Mouse (Mus musculus): ENCODE measurements around the gene Ctse. TPM values are rescaled to one million over a fixed set of nuclear protein-coding genes. Genes with fewer than 3 reads are reported as not detected.

Ctse gene
- polyA plus RNA-seq, 1 experiment from 2014 or later: not detected

- H3K9ac ChIP-seq (replicated peaks): no peak within 1 kb of the TSS
- no peak within 1 kb of the TSS for H3K4me3 ChIP-seq (replicated peaks)
- no peak within 1 kb of the TSS for H3K4me2 ChIP-seq
- no peak within 1 kb of the TSS for H3K27ac ChIP-seq (replicated peaks)
- no peaks in the 10 kb centered on the region for H3K27me3 ChIP-seq (replicated peaks)
- H3K36me3 ChIP-seq: no peaks in the 10 kb centered on the region
- H3K9me3 ChIP-seq (replicated peaks): no peaks in the 10 kb centered on the region
- ATAC-seq (ENCODE audit: low FRiP score): no peak
- H3K4me1 ChIP-seq: no peaks in the 10 kb centered on the region
- 59% methylated on average over 8 of the region's 8 CpGs for WGBS
Measured at GRCm38 (mm10) chr1:131688475-131688874, 50.4 kb downstream of the Ctse start, which contains the start of gene Rab7b. Gene Rab7b, plus strand, starts transcription at chr1:131688695.

GRCm38 (mm10) chr1:131689016-131689415 lies 50.9 kb downstream of the Ctse start:
- Histone ChIP-seq H3K4me2 (no peak overlapping the region), H3K36me3 (no peaks in the 10 kb centered on the region), H3K4me3 (replicated peaks) (no peak overlapping the region), H3K9ac (replicated peaks) (no peak overlapping the region), H3K27me3 (replicated peaks) (no peaks in the 10 kb centered on the region), H3K9me3 (replicated peaks) (no peaks in the 10 kb centered on the region), H3K27ac (replicated peaks) (no peak overlapping the region), H3K4me1 (no peaks in the 10 kb centered on the region)
- 87% methylated on average over 3 of the region's 3 CpGs for WGBS
- no peak for ATAC-seq (ENCODE audit: low FRiP score)

DNA sequence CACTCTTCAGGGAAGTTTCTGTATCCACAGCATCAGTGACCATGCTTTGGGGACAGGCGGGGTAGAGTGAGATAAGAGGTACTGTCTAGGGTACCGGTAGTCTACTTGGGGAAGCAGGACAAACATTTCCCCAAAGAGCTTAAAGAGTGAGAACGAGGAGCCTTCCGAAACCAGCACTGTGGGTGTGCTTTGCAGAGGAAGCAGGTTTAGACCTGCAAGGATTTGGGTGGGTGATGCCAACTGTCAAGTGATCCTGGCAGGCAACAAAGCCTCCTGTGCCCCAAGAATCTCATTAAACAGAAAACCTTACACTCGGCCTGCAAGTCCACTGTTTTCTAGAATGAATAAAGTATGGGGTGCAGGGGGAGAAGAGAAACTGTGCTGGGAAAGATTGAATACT lies 51.8 kb downstream of the Ctse start:
- no peaks in the 10 kb centered on the region for H3K9me3 ChIP-seq (replicated peaks)
- no peaks in the 10 kb centered on the region for H3K4me1 ChIP-seq
- H3K4me3 ChIP-seq (replicated peaks): no peak overlapping the region
- ATAC-seq (ENCODE audit: low FRiP score): no peak
- no peak overlapping the region for H3K9ac ChIP-seq (replicated peaks)
- H3K36me3 ChIP-seq: no peaks in the 10 kb centered on the region
- 90% methylated on average over 5 of the region's 5 CpGs for WGBS
- no peak overlapping the region for H3K4me2 ChIP-seq
- no peaks in the 10 kb centered on the region for H3K27me3 ChIP-seq (replicated peaks)
- no peak overlapping the region for H3K27ac ChIP-seq (replicated peaks)

DNA sequence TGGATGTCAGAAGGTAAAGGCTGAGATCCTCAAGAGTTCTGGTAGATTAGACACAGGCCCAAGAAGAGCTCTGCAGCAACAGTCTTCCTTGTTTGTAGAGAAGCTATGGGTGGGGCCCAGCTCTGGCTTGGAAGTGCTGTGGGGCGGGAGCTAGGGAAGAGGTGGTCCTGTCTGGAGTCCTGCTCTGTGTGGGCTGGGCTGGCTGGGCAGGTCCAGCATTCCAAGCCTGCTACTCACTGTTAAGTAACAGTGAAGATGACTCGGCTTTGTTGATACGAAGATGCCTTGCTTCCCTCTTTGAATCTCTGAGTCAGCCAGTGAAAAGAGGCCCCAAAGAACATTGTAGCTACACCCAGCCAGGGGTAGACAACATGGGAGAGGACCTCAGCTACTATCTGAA lies 52.3 kb downstream of the Ctse start:
- ATAC-seq (ENCODE audit: low FRiP score): no peak

GRCm38 (mm10) chr1:131691356-131691755 lies 53.2 kb downstream of the Ctse start:
- Histone ChIP-seq H3K4me1 (no peaks in the 10 kb centered on the region), H3K4me3 (replicated peaks) (no peak overlapping the region), H3K36me3 (no peaks in the 10 kb centered on the region), H3K9me3 (replicated peaks) (no peaks in the 10 kb centered on the region), H3K27ac (replicated peaks) (no peak overlapping the region), H3K9ac (replicated peaks) (no peak overlapping the region), H3K4me2 (no peak overlapping the region), H3K27me3 (replicated peaks) (no peaks in the 10 kb centered on the region)
- no peak for ATAC-seq (ENCODE audit: low FRiP score)

More for the DNA sequence above, 52.3 kb downstream of the Ctse start:
- WGBS: 78% methylated on average over 3 of the region's 3 CpGs
- H3K36me3 ChIP-seq: no peaks in the 10 kb centered on the region
- no peaks in the 10 kb centered on the region for H3K4me1 ChIP-seq
- no peak overlapping the region for H3K4me3 ChIP-seq (replicated peaks)
- no peaks in the 10 kb centered on the region for H3K9me3 ChIP-seq (replicated peaks)
- H3K27ac ChIP-seq (replicated peaks): no peak overlapping the region
- H3K9ac ChIP-seq (replicated peaks): no peak overlapping the region
- no peaks in the 10 kb centered on the region for H3K27me3 ChIP-seq (replicated peaks)
- H3K4me2 ChIP-seq: no peak overlapping the region

DNA sequence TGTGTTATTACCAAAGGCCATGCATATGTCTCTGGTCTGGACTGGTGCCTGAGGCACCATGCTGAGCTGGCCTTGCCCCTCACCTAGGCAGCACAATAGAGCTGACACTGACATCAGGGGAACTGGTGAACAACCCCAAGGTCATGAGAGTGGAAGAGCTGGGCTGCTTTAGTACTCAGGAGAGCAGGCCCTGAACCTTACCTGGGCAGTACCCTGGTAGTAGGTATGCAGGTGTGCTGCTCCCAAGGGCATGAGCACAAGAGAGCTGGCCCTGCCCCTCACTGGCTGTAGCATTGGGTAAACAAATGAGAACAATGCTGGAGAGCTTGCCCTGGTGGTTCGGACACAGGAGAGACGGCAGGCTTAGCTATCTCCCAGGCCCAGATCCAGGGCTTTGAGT lies 57.2 kb downstream of the Ctse start:
- no peaks in the 10 kb centered on the region for H3K9me3 ChIP-seq (replicated peaks)
- H3K9ac ChIP-seq (replicated peaks): no peak overlapping the region
- ATAC-seq (ENCODE audit: low FRiP score): no peak

GRCm38 (mm10) chr1:131696325-131696724 lies 58.2 kb downstream of the Ctse start:
- WGBS: 65% methylated on average over 4 of the region's 4 CpGs
- no peaks in the 10 kb centered on the region for H3K9me3 ChIP-seq (replicated peaks)
- H3K4me2 ChIP-seq: no peak overlapping the region
- no peak for ATAC-seq (ENCODE audit: low FRiP score)
- no peaks in the 10 kb centered on the region for H3K4me1 ChIP-seq
- H3K36me3 ChIP-seq: no peaks in the 10 kb centered on the region
- no peak overlapping the region for H3K4me3 ChIP-seq (replicated peaks)
- H3K27me3 ChIP-seq (replicated peaks): no peaks in the 10 kb centered on the region
- no peak overlapping the region for H3K9ac ChIP-seq (replicated peaks)
- H3K27ac ChIP-seq (replicated peaks): no peak overlapping the region

More for the DNA sequence above, 57.2 kb downstream of the Ctse start:
- Histone ChIP-seq H3K27ac (replicated peaks) (no peak overlapping the region), H3K36me3 (no peaks in the 10 kb centered on the region), H3K27me3 (replicated peaks) (no peaks in the 10 kb centered on the region), H3K4me3 (replicated peaks) (no peak overlapping the region), H3K4me2 (no peak overlapping the region), H3K4me1 (no peaks in the 10 kb centered on the region)
- WGBS: 85% methylated on average over 2 of the region's 2 CpGs

GRCm38 (mm10) chr1:131698770-131699169 lies 60.7 kb downstream of the Ctse start:
- Histone ChIP-seq H3K36me3 (no peaks in the 10 kb centered on the region), H3K4me3 (replicated peaks) (no peak overlapping the region), H3K9me3 (replicated peaks) (no peaks in the 10 kb centered on the region), H3K4me2 (no peak overlapping the region), H3K4me1 (no peaks in the 10 kb centered on the region), H3K27me3 (replicated peaks) (no peaks in the 10 kb centered on the region), H3K9ac (replicated peaks) (no peak overlapping the region), H3K27ac (replicated peaks) (no peak overlapping the region)
- WGBS: 97% methylated on average over 3 of the region's 3 CpGs
- ATAC-seq (ENCODE audit: low FRiP score): no peak

- H3K36me3 ChIP-seq: no peaks in the 10 kb centered on the region
- H3K27ac ChIP-seq (replicated peaks): no peak overlapping the region
- H3K27me3 ChIP-seq (replicated peaks): no peaks in the 10 kb centered on the region
- no peak for ATAC-seq (ENCODE audit: low FRiP score)
- 86% methylated on average over 4 of the region's 4 CpGs for WGBS
- H3K4me2 ChIP-seq: no peak overlapping the region
- H3K9ac ChIP-seq (replicated peaks): no peak overlapping the region
- no peaks in the 10 kb centered on the region for H3K4me1 ChIP-seq
- no peaks in the 10 kb centered on the region for H3K9me3 ChIP-seq (replicated peaks)
- H3K4me3 ChIP-seq (replicated peaks): no peak overlapping the region
Measured at GRCm38 (mm10) chr1:131699642-131700041, 61.5 kb downstream of the Ctse start.

GRCm38 (mm10) chr1:131700447-131700846 lies 62.3 kb downstream of the Ctse start:
- Histone ChIP-seq H3K27ac (replicated peaks) (no peak overlapping the region), H3K4me3 (replicated peaks) (no peak overlapping the region), H3K36me3 (no peaks in the 10 kb centered on the region), H3K4me2 (no peak overlapping the region), H3K27me3 (replicated peaks) (no peaks in the 10 kb centered on the region), H3K4me1 (no peaks in the 10 kb centered on the region), H3K9me3 (replicated peaks) (no peaks in the 10 kb centered on the region), H3K9ac (replicated peaks) (no peak overlapping the region)
- 89% methylated on average over 5 of the region's 5 CpGs for WGBS
- ATAC-seq (ENCODE audit: low FRiP score): no peak

DNA sequence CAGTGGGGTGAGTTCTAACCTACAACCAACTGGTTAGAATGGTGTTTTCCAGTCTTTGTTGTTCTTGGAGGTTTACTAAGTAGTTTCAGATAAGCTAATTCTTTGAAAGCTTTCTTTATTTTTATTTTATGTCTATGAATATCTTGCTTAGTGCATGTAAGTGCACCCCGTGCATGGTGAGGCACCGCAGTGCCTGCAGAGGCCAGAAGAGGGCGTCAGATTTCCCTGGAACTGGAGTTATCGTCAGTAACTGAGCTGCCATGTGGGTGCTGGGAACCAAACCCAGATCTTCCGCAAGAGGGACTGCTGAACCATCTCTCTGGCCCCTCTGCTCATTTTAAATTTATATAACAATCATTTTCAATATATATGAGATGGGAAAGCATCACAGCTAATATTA lies 63.3 kb downstream of the Ctse start:
- 87% methylated on average over 5 of the region's 5 CpGs for WGBS
- H3K9me3 ChIP-seq (replicated peaks): no peaks in the 10 kb centered on the region
- no peaks in the 10 kb centered on the region for H3K4me1 ChIP-seq
- H3K36me3 ChIP-seq: no peaks in the 10 kb centered on the region
- H3K9ac ChIP-seq (replicated peaks): no peak overlapping the region
- no peak for ATAC-seq (ENCODE audit: low FRiP score)
- no peak overlapping the region for H3K4me3 ChIP-seq (replicated peaks)
- H3K27me3 ChIP-seq (replicated peaks): no peaks in the 10 kb centered on the region
- no peak overlapping the region for H3K4me2 ChIP-seq
- no peak overlapping the region for H3K27ac ChIP-seq (replicated peaks)

DNA sequence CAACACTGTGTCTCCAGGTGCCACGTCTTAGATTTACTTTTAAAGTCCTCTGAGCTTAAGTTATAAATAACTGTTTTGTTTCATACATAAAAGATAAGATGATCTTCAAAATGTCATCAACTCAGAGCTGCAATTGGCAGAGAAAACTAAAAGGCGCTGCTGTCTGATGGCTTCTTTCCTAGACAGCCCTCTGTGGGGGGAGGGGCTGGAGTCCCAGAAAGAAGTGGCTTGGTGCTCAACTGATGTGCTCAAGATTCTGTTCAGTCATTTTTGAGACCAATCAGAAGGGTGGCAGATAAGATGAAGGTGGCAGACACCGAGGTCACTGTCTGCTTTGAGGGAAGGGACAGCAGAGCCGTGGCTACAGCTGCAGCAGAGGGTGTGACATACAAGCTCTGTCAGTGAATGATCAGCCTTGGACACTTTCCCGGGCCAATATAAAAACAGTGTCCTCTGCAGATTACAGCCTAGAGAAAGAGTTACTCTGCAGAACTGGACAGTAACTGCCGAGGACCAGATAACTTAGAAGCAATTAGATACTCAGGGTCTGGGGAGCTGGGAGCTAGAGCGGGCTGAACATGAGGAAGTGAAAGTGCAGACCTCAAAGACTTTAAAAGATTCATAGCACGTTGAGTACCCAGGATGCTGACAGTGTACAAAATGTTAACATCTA lies 64.1 kb downstream of the Ctse start:
- 83% methylated on average over 8 of the region's 8 CpGs for WGBS
- H3K9ac ChIP-seq (replicated peaks): no peak overlapping the region
- no peak overlapping the region for H3K4me3 ChIP-seq (replicated peaks)

More for the DNA sequence above, 64.1 kb downstream of the Ctse start:
- no peaks in the 10 kb centered on the region for H3K36me3 ChIP-seq
- H3K27me3 ChIP-seq (replicated peaks): no peaks in the 10 kb centered on the region
- ATAC-seq (ENCODE audit: low FRiP score): no peak
- H3K27ac ChIP-seq (replicated peaks): no peak overlapping the region
- H3K4me1 ChIP-seq: no peaks in the 10 kb centered on the region
- no peaks in the 10 kb centered on the region for H3K9me3 ChIP-seq (replicated peaks)
- no peak overlapping the region for H3K4me2 ChIP-seq
